Mouse (Mus musculus): ENCODE results near the gene Ugt1a6b.

DNA sequence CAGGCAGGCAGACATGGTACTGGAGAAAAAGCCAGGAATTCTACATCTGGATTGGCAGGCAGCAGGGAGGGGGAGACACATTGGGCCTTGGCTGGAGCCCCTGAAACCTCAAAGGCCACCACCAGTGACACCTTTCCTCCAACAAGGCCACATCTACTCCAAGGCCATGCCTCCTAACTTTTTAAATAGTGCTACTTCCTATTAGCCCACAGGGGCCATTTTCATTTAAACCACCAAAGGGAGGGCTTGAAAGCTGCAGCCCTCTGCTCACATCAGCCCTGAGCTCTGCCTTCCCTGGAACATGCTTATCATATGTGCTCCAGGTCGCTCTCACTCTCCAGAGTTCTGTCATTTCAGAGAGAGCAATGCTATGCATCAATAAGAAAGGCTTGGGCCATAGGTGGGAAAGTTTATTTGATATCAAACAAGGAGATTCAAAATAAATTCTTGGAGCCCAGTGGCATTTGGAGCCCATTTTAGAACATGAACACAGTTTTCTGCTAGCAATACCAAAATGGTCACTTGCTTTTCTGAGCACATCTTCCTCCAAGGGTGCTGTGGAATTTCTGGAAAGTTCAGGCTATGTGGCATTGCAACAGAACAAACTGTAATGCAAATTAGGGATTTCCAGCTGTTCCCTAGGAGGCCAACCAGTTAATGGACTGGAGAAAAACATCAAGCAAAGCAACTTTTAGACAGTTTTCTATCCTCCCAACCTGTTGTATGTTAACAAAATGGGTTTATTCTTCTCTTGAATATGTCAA lies 1.8 kb downstream of the Ugt1a6b start:
- TF ChIP-seq CTCF (IDR thresholded peaks at IDR 0.05; ENCODE audit: extremely low read depth, insufficient read depth, low read length) = no peak
- no peak for TF ChIP-seq POLR2A (IDR thresholded peaks at IDR 0.05; ENCODE audit: extremely low read depth, insufficient read depth, low read length)

All from cortical plate, adult 2 months (tissue).